Mouse (Mus musculus): Measurements from ENCODE around the gene Gabpa.

- TF ChIP-seq CTCF (IDR thresholded peaks at IDR 0.05; ENCODE audit: control insufficient read depth, insufficient read depth, low read length) = no peak
- TF ChIP-seq POLR2A (IDR thresholded peaks at IDR 0.05; ENCODE audit: borderline replicate concordance, control insufficient read depth, low read depth, low read length) = no peak
Observed at GRCm38 (mm10) chr16:84853492-84853891, 18.8 kb downstream of the Gabpa start.

Data from bone marrow, adult 2 months (tissue).